ENCODE assay signal across 23 mouse cellular contexts in the genomic region with DNA sequence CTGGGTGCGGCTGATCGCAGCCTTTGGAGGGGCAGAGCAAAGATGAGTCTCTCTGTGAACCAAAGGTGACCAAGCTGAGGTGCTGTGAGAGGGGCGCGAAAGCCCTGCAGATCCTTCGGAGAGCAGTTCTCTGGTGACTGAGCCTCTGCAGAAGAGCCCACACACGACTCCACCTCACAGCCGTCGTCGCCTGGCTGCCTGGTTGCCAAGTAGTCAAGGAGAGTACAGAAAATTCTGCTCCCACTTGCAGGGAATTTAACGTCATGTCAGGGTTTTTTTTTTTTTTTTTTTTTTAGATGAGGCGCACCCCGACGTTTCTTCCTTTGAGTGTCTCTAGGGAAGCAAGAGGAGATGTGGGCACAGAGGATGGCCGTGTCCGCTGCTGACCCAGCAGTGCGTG.
A peak's percentile ranks its signal among the peaks of the same experiment; 100 is the strongest.
DNase-seq lines count a peak whose midpoint lies in the region; ATAC-seq lines count a peak whose summit lies in the region.
"Had no signal": no experiment of that assay in that cellular context is flagged by ENCODE, and none has a peak within 500 bp of the region (broad histone marks: within the 10 kb centered on the region; RNA-seq: fewer than 3 reads in every experiment).

No protein-coding gene starts in this region.

- no peaks in the 10 kb centered on the region for H3K36me3 ChIP-seq in neural tube, embryonic 15.5 days
- no peaks in the 10 kb centered on the region for H3K36me3 ChIP-seq in forebrain, embryonic 16.5 days (ENCODE audit: control insufficient read depth, insufficient read depth)
- H3K36me3 ChIP-seq: heart, embryonic 15.5 days; liver, embryonic 12.5 days; neural tube, embryonic 12.5 days had no signal

- H3K9me3 ChIP-seq in neural tube, embryonic 15.5 days (replicated peaks) = peaks cover 3% of the 10 kb centered on the region; the same call in 1 of the 2 replicates
- H3K9me3 ChIP-seq in forebrain, embryonic 16.5 days (ENCODE audit: control insufficient read depth, low read length) = peaks cover 2% of the 10 kb centered on the region
- H3K9me3 ChIP-seq: heart, embryonic 15.5 days; liver, embryonic 12.5 days; neural tube, embryonic 12.5 days had no signal

- H3K9ac ChIP-seq in neural tube, embryonic 15.5 days (replicated peaks) = no peak overlapping the region
- H3K9ac ChIP-seq in forebrain, embryonic 16.5 days (replicated peaks; ENCODE audit: low read depth, low read length) = no peak overlapping the region
- H3K9ac ChIP-seq: heart, embryonic 15.5 days; liver, embryonic 12.5 days; neural tube, embryonic 12.5 days had no signal

- no peak overlapping the region for H3K4me2 ChIP-seq in neural tube, embryonic 15.5 days
- no peak overlapping the region for H3K4me2 ChIP-seq in forebrain, embryonic 16.5 days (ENCODE audit: low read length)
- H3K4me2 ChIP-seq: heart, embryonic 15.5 days; liver, embryonic 12.5 days; neural tube, embryonic 12.5 days had no signal

- no peak overlapping the region for H3K27ac ChIP-seq in neural tube, embryonic 15.5 days (replicated peaks)
- H3K27ac ChIP-seq in forebrain, embryonic 16.5 days (ENCODE audit: low read length) = no peak overlapping the region
- H3K27ac ChIP-seq: heart, adult 2 months; heart, embryonic 15.5 days; hindbrain, postnatal 0 days; kidney, postnatal 0 days; liver, embryonic 12.5 days; neural tube, embryonic 12.5 days had no signal

- H3K27me3 ChIP-seq in neural tube, embryonic 15.5 days (replicated peaks) = peaks cover 92% of the 10 kb centered on the region
- peaks cover 41% of the 10 kb centered on the region for H3K27me3 ChIP-seq in forebrain, embryonic 16.5 days (replicated peaks; ENCODE audit: control insufficient read depth, insufficient read depth, low read length)

- H3K4me3 ChIP-seq in neural tube, embryonic 15.5 days (replicated peaks) = no peak overlapping the region
- H3K4me3 ChIP-seq in forebrain, embryonic 16.5 days (replicated peaks; ENCODE audit: low read length) = no peak overlapping the region
- H3K4me3 ChIP-seq: heart, adult 2 months; heart, embryonic 15.5 days; liver, embryonic 12.5 days; megakaryocyte, embryonic 14.5 days; neural tube, embryonic 12.5 days had no signal

- under 1% methylated on average over 16 of the region's 16 CpGs for WGBS in neural tube, embryonic 15.5 days
- WGBS in forebrain, embryonic 16.5 days = 4% methylated on average over 16 of the region's 16 CpGs

- no peaks in the 10 kb centered on the region for H3K4me1 ChIP-seq in neural tube, embryonic 15.5 days
- H3K4me1 ChIP-seq in forebrain, embryonic 16.5 days (replicated peaks; ENCODE audit: control insufficient read depth, insufficient read depth, low read length) = peaks cover 10% of the 10 kb centered on the region; the same call in 1 of the 2 replicates
- H3K4me1 ChIP-seq: heart, embryonic 15.5 days; liver, embryonic 12.5 days; megakaryocyte, embryonic 14.5 days; neural tube, embryonic 12.5 days had no signal

- DNase-seq in heart, adult 11 months = peak; percentile 42
- no peak for DNase-seq in heart, adult 8-10 months (ENCODE audit: low spot score)
- DNase-seq in neural tube, embryonic 10.5 days (ENCODE audit: extremely low spot score, low spot score) = peak; percentile 39
- peak; percentile 40 for DNase-seq in telencephalon, adult 2 months (ENCODE audit: low read depth, low spot score)
- no peak for DNase-seq in kidney, adult 18-20 months
- DNase-seq: adrenal gland, adult 2 months; B cell, adult 2 months; cerebellum, adult 9-11 months; gastrocnemius, postnatal 14 days; heart, adult 2 months; heart, postnatal 4 days; lung, adult 2 months; thymus, adult 18-20 months; thymus, postnatal 4 days had no signal

- ATAC-seq in neural tube, embryonic 15.5 days (ENCODE audit: low FRiP score) = no peak
- ATAC-seq in forebrain, embryonic 16.5 days = 0 out of 2 replicates have a peak, but pooled peaks have one; percentile 28
- ATAC-seq: hindbrain, postnatal 0 days; intestine, postnatal 0 days; liver, embryonic 12.5 days had no signal

Comparison
In these comparisons a context has a peak if more than half of its experiments do, and no peak if none do; other contexts are left out.
1. DNase-seq: peak in heart, adult 11 months (single experiment), neural tube, embryonic 10.5 days (single experiment) and telencephalon, adult 2 months (single experiment); none in heart, adult 8-10 months (single experiment) and kidney, adult 18-20 months (single experiment).